Mouse (Mus musculus): ENCODE results near the gene Lrp5.
"Not testable (repeated sequence)": the region's sequence is repeated elsewhere in the genome, so short reads cannot be mapped to it uniquely, and the experiment has no call there.

Gene Lrp5

GRCm38 (mm10) chr19:3625111-3625510 is 61.3 kb downstream of the Lrp5 start:
- Histone ChIP-seq H3K27me3 (ENCODE audit: control insufficient read depth, insufficient read depth, low read length, poor library complexity, severe bottlenecking) (no peaks in the 10 kb centered on the region), H3K36me3 (ENCODE audit: control insufficient read depth, insufficient read depth, low read length, poor library complexity, severe bottlenecking) (no peaks in the 10 kb centered on the region)
- DNase-seq (ENCODE audit: low read depth, low spot score), result no peak

GRCm38 (mm10) chr19:3623824-3624223 is 62.5 kb downstream of the Lrp5 start:
- DNase-seq (ENCODE audit: low read depth, low spot score), result peak; percentile 55
- no peaks in the 10 kb centered on the region for H3K36me3 ChIP-seq (ENCODE audit: control insufficient read depth, insufficient read depth, low read length, poor library complexity, severe bottlenecking)
- H3K27me3 ChIP-seq (ENCODE audit: control insufficient read depth, insufficient read depth, low read length, poor library complexity, severe bottlenecking), result no peaks in the 10 kb centered on the region

GRCm38 (mm10) chr19:3623294-3623693 is 63.1 kb downstream of the Lrp5 start:
- Histone ChIP-seq H3K27me3 (ENCODE audit: control insufficient read depth, insufficient read depth, low read length, poor library complexity, severe bottlenecking) (no peaks in the 10 kb centered on the region), H3K36me3 (ENCODE audit: control insufficient read depth, insufficient read depth, low read length, poor library complexity, severe bottlenecking) (no peaks in the 10 kb centered on the region)
- peak; percentile 8 for DNase-seq (ENCODE audit: low read depth, low spot score)

- Histone ChIP-seq H3K36me3 (ENCODE audit: control insufficient read depth, insufficient read depth, low read length, poor library complexity, severe bottlenecking) (no peaks in the 10 kb centered on the region), H3K27me3 (ENCODE audit: control insufficient read depth, insufficient read depth, low read length, poor library complexity, severe bottlenecking) (no peaks in the 10 kb centered on the region)
- DNase-seq (ENCODE audit: low read depth, low spot score), result no peak
Observed at GRCm38 (mm10) chr19:3620871-3621270, 65.5 kb downstream of the Lrp5 start.

- peak; percentile 23 for DNase-seq (ENCODE audit: low read depth, low spot score)
- no peaks in the 10 kb centered on the region for H3K36me3 ChIP-seq (ENCODE audit: control insufficient read depth, insufficient read depth, low read length, poor library complexity, severe bottlenecking)
- no peaks in the 10 kb centered on the region for H3K27me3 ChIP-seq (ENCODE audit: control insufficient read depth, insufficient read depth, low read length, poor library complexity, severe bottlenecking)
Observed at GRCm38 (mm10) chr19:3619359-3619758, 67.0 kb downstream of the Lrp5 start.

- Histone ChIP-seq H3K36me3 (ENCODE audit: control insufficient read depth, insufficient read depth, low read length, poor library complexity, severe bottlenecking) (no peaks in the 10 kb centered on the region), H3K27me3 (ENCODE audit: control insufficient read depth, insufficient read depth, low read length, poor library complexity, severe bottlenecking) (no peaks in the 10 kb centered on the region)
- DNase-seq (ENCODE audit: low read depth, low spot score), result no peak
Observed at GRCm38 (mm10) chr19:3613991-3614390, 72.4 kb downstream of the Lrp5 start.

- Histone ChIP-seq H3K36me3 (ENCODE audit: control insufficient read depth, insufficient read depth, low read length, poor library complexity, severe bottlenecking) (no peaks in the 10 kb centered on the region), H3K27me3 (ENCODE audit: control insufficient read depth, insufficient read depth, low read length, poor library complexity, severe bottlenecking) (no peaks in the 10 kb centered on the region)
- no peak for DNase-seq (ENCODE audit: low read depth, low spot score)
Observed at GRCm38 (mm10) chr19:3612534-3613273, 73.7 kb downstream of the Lrp5 start.

GRCm38 (mm10) chr19:3611730-3612129 is 74.6 kb downstream of the Lrp5 start:
- no peak for DNase-seq (ENCODE audit: low read depth, low spot score)
- Histone ChIP-seq H3K36me3 (ENCODE audit: control insufficient read depth, insufficient read depth, low read length, poor library complexity, severe bottlenecking) (no peaks in the 10 kb centered on the region), H3K27me3 (ENCODE audit: control insufficient read depth, insufficient read depth, low read length, poor library complexity, severe bottlenecking) (no peaks in the 10 kb centered on the region)

GRCm38 (mm10) chr19:3610886-3611285 is 75.5 kb downstream of the Lrp5 start:
- no peaks in the 10 kb centered on the region for H3K27me3 ChIP-seq (ENCODE audit: control insufficient read depth, insufficient read depth, low read length, poor library complexity, severe bottlenecking)
- DNase-seq (ENCODE audit: low read depth, low spot score), result no peak

GRCm38 (mm10) chr19:3609826-3610225 is 76.5 kb downstream of the Lrp5 start:
- no peaks in the 10 kb centered on the region for H3K36me3 ChIP-seq (ENCODE audit: control insufficient read depth, insufficient read depth, low read length, poor library complexity, severe bottlenecking)
- no peak for DNase-seq (ENCODE audit: low read depth, low spot score)

More at GRCm38 (mm10) chr19:3610886-3611285, 75.5 kb downstream of the Lrp5 start:
- no peaks in the 10 kb centered on the region for H3K36me3 ChIP-seq (ENCODE audit: control insufficient read depth, insufficient read depth, low read length, poor library complexity, severe bottlenecking)

GRCm38 (mm10) chr19:3594316-3594715 is 92.0 kb downstream of the Lrp5 start:
- Histone ChIP-seq H3K36me3 (ENCODE audit: control insufficient read depth, insufficient read depth, low read length, poor library complexity, severe bottlenecking) (no peaks in the 10 kb centered on the region), H3K27me3 (ENCODE audit: control insufficient read depth, insufficient read depth, low read length, poor library complexity, severe bottlenecking) (no peaks in the 10 kb centered on the region)
- DNase-seq (ENCODE audit: low read depth, low spot score), result no peak

More at GRCm38 (mm10) chr19:3609826-3610225, 76.5 kb downstream of the Lrp5 start:
- H3K27me3 ChIP-seq (ENCODE audit: control insufficient read depth, insufficient read depth, low read length, poor library complexity, severe bottlenecking), result no peaks in the 10 kb centered on the region

GRCm38 (mm10) chr19:3593379-3594055 is 92.8 kb downstream of the Lrp5 start:
- H3K36me3 ChIP-seq (ENCODE audit: control insufficient read depth, insufficient read depth, low read length, poor library complexity, severe bottlenecking), result no peaks in the 10 kb centered on the region
- no peaks in the 10 kb centered on the region for H3K27me3 ChIP-seq (ENCODE audit: control insufficient read depth, insufficient read depth, low read length, poor library complexity, severe bottlenecking)
- no peak for DNase-seq (ENCODE audit: low read depth, low spot score)

- no peaks in the 10 kb centered on the region for H3K27me3 ChIP-seq (ENCODE audit: control insufficient read depth, insufficient read depth, low read length, poor library complexity, severe bottlenecking)
- no peaks in the 10 kb centered on the region for H3K36me3 ChIP-seq (ENCODE audit: control insufficient read depth, insufficient read depth, low read length, poor library complexity, severe bottlenecking)
- no peak for DNase-seq (ENCODE audit: low read depth, low spot score)
Observed at GRCm38 (mm10) chr19:3589968-3590367, 96.4 kb downstream of the Lrp5 start.

- Histone ChIP-seq H3K36me3 (ENCODE audit: control insufficient read depth, insufficient read depth, low read length, poor library complexity, severe bottlenecking) (no peaks in the 10 kb centered on the region), H3K27me3 (ENCODE audit: control insufficient read depth, insufficient read depth, low read length, poor library complexity, severe bottlenecking) (no peaks in the 10 kb centered on the region)
- DNase-seq (ENCODE audit: low read depth, low spot score), result no peak
Observed at GRCm38 (mm10) chr19:3589547-3589946, 96.8 kb downstream of the Lrp5 start.

- not testable (repeated sequence) for H3K36me3 ChIP-seq (ENCODE audit: control insufficient read depth, insufficient read depth, low read length, poor library complexity, severe bottlenecking); H3K27me3 ChIP-seq (ENCODE audit: control insufficient read depth, insufficient read depth, low read length, poor library complexity, severe bottlenecking)
- DNase-seq (ENCODE audit: low read depth, low spot score), result peak; percentile 71
Observed at GRCm38 (mm10) chr19:3587729-3588128, 98.6 kb downstream of the Lrp5 start.

All from splenic B cell, adult 2 months (primary cell).